Mouse (Mus musculus) CH12.LX (cell line): ENCODE results near the gene Acsl6. TPM values are rescaled to one million over a fixed set of nuclear protein-coding genes. Genes with fewer than 3 reads are reported as not detected.

ENCODE experiments used
- DNase-seq: peaks from one replicate; pipeline ENCODE4 v3.0.0-alpha.2; 2013; ENCODE audit errors: extremely low read depth
- H3K27ac ChIP-seq: 2 replicates; pipeline ENCODE4 v1.5.1; 2012; ENCODE audit warnings: low read depth, mild to moderate bottlenecking, control low read depth, moderate library complexity; ENCODE audit not compliant: insufficient read depth
- H3K27me3 ChIP-seq: replicated peaks from 2 replicates; pipeline ENCODE3; 2012; ENCODE audit warnings: inconsistent platforms
- H3K36me3 ChIP-seq, 2 experiments: replicated peaks in 1 of 2; 2 replicates each; pipeline versions ENCODE3 to v1.6.1; 2012; ENCODE audit warnings: inconsistent platforms in 1 of 2, low read length in 1 of 2, mild to moderate bottlenecking in 1 of 2, mixed read lengths in 1 of 2, moderate library complexity in 1 of 2; ENCODE audit not compliant: control insufficient read depth in 1 of 2, insufficient read depth in 1 of 2
- H3K4me1 ChIP-seq, 2 experiments: 2 replicates each; pipeline ENCODE4 v1.6.1; 2012; ENCODE audit warnings: inconsistent platforms in 1 of 2, moderate library complexity in 1 of 2; ENCODE audit not compliant: insufficient read depth in 2 of 2, control insufficient read depth in 1 of 2
- H3K4me2 ChIP-seq: 2 replicates; pipeline ENCODE4 v1.6.1; 2012; ENCODE audit warnings: low read depth, mild to moderate bottlenecking, control low read depth; ENCODE audit not compliant: poor library complexity, insufficient read depth, severe bottlenecking
- H3K4me3 ChIP-seq, 3 experiments: fragments of 150-350 bp in 1 of 3; sonication (generic) in 1 of 3; replicated peaks in 1 of 3; 2 replicates each; pipeline versions ENCODE3 to v1.5.1; 2011 to 2012; ENCODE audit warnings: low read depth in 2 of 3, low read length in 2 of 3, mild to moderate bottlenecking in 2 of 3, moderate library complexity in 2 of 3, control low read depth in 1 of 3, improper control_type of control experiment in 1 of 3, inconsistent platforms in 1 of 3, mixed read lengths in 1 of 3; ENCODE audit not compliant: poor library complexity in 1 of 3
- H3K79me2 ChIP-seq: replicated peaks from 2 replicates; pipeline ENCODE4 v1.6.1; 2012; ENCODE audit warnings: mild to moderate bottlenecking, moderate library complexity; ENCODE audit not compliant: control insufficient read depth, poor library complexity, insufficient read depth, severe bottlenecking; ENCODE audit errors: extremely low read depth
- H3K9ac ChIP-seq: 2 replicates; pipeline ENCODE4 v1.6.1; 2012; ENCODE audit warnings: low read depth, mild to moderate bottlenecking, control low read depth, moderate library complexity; ENCODE audit not compliant: insufficient read depth
- H3K9me3 ChIP-seq: replicated peaks from 2 replicates; pipeline ENCODE3; 2012; ENCODE audit warnings: low read length, inconsistent platforms, mixed read lengths
- BHLHE40 ChIP-seq: IDR thresholded peaks from 2 replicates; pipeline ENCODE4 v1.6.1; 2011; ENCODE audit warnings: mild to moderate bottlenecking, low read depth, low read length, improper control_type of control experiment
- CHD1 ChIP-seq: IDR thresholded peaks from 2 replicates; pipeline ENCODE4 v1.6.1; 2012; ENCODE audit warnings: low read depth, low read length, improper control_type of control experiment, inconsistent platforms
- CHD2 ChIP-seq: IDR thresholded peaks from 2 replicates; pipeline ENCODE4 v1.6.1; 2011; ENCODE audit warnings: low read length, improper control_type of control experiment
- CTCF ChIP-seq, 2 experiments: IDR thresholded peaks in 1 of 2; conservative IDR thresholded peaks in 1 of 2; 2 replicates each; pipeline ENCODE4 v1.5.1; 2011 to 2012; ENCODE audit warnings: low read depth in 2 of 2, low read length in 2 of 2, improper control_type of control experiment in 1 of 2, inconsistent platforms in 1 of 2, mild to moderate bottlenecking in 1 of 2, moderate library complexity in 1 of 2
- ELF1 ChIP-seq: IDR thresholded peaks from 2 replicates; pipeline ENCODE4 v1.6.1; 2014; ENCODE audit warnings: low read depth, mild to moderate bottlenecking, inconsistent platforms, low read length, improper control_type of control experiment
- EP300 ChIP-seq: IDR thresholded peaks from 2 replicates; pipeline ENCODE4 v1.6.1; 2011; ENCODE audit warnings: low read length, improper control_type of control experiment
- ETS1 ChIP-seq: conservative IDR thresholded peaks from 2 replicates; pipeline ENCODE4 v1.6.1; 2012; ENCODE audit warnings: low read depth, mild to moderate bottlenecking, inconsistent platforms, low read length, improper control_type of control experiment, moderate library complexity
- GABPA ChIP-seq: IDR thresholded peaks from 2 replicates; pipeline ENCODE4 v1.6.1; 2012; ENCODE audit warnings: low read depth, low read length, improper control_type of control experiment, inconsistent platforms; ENCODE audit not compliant: insufficient replicate concordance
- HCFC1 ChIP-seq: IDR thresholded peaks from 2 replicates; pipeline ENCODE4 v1.6.1; 2012; ENCODE audit warnings: low read depth, mild to moderate bottlenecking, inconsistent platforms, low read length, improper control_type of control experiment
- JUND ChIP-seq: conservative IDR thresholded peaks from 2 replicates; pipeline ENCODE4 v1.6.1; 2011; ENCODE audit warnings: low read depth, low read length, improper control_type of control experiment
- KAT2A ChIP-seq: IDR thresholded peaks from 2 replicates; pipeline ENCODE4 v1.6.1; 2012; ENCODE audit warnings: low read length, improper control_type of control experiment, inconsistent platforms; ENCODE audit not compliant: insufficient replicate concordance
- MEF2A ChIP-seq: IDR thresholded peaks from 2 replicates; pipeline ENCODE4 v1.6.1; 2014; ENCODE audit warnings: low read depth, mild to moderate bottlenecking, inconsistent platforms, low read length, improper control_type of control experiment, borderline replicate concordance
- MXI1 ChIP-seq: IDR thresholded peaks from 2 replicates; pipeline ENCODE4 v1.6.1; 2011; ENCODE audit warnings: mild to moderate bottlenecking, low read depth, low read length, improper control_type of control experiment
- MYC ChIP-seq: IDR thresholded peaks from 2 replicates; pipeline ENCODE4 v1.6.1; 2011; ENCODE audit warnings: low read depth, mild to moderate bottlenecking, improper control_type of control experiment, low read length
- NRF1 ChIP-seq: IDR thresholded peaks from 2 replicates; pipeline ENCODE4 v1.6.1; 2014; ENCODE audit warnings: low read depth, mild to moderate bottlenecking, inconsistent platforms, low read length, improper control_type of control experiment, moderate library complexity
- PAX5 ChIP-seq: IDR thresholded peaks from 2 replicates; pipeline ENCODE4 v1.6.1; 2012; ENCODE audit warnings: low read length, inconsistent platforms, mixed read lengths
- POLR2A ChIP-seq: IDR thresholded peaks from 2 replicates; pipeline ENCODE4 v1.6.1; 2011; ENCODE audit warnings: low read depth, mild to moderate bottlenecking, improper control_type of control experiment, low read length
- POLR2AphosphoS2 ChIP-seq: IDR thresholded peaks from 2 replicates; pipeline ENCODE4 v1.6.1; 2011; ENCODE audit warnings: low read depth, low read length, improper control_type of control experiment
- RAD21 ChIP-seq: IDR thresholded peaks from 2 replicates; pipeline ENCODE4 v1.6.1; 2011; ENCODE audit warnings: low read depth, mild to moderate bottlenecking, low read length, improper control_type of control experiment, moderate library complexity
- SIN3A ChIP-seq: IDR thresholded peaks from 2 replicates; pipeline ENCODE4 v1.6.1; 2012; ENCODE audit warnings: low read length, improper control_type of control experiment, inconsistent platforms
- SMC3 ChIP-seq: IDR thresholded peaks from 2 replicates; pipeline ENCODE4 v1.6.1; 2011; ENCODE audit warnings: low read depth, low read length, improper control_type of control experiment
- TCF12 ChIP-seq: IDR thresholded peaks from 2 replicates; pipeline ENCODE4 v1.6.1; 2014; ENCODE audit warnings: low read depth, mild to moderate bottlenecking, inconsistent platforms, low read length, improper control_type of control experiment
- ZMIZ1 ChIP-seq: IDR thresholded peaks from 2 replicates; pipeline ENCODE4 v1.6.1; 2012; ENCODE audit warnings: low read depth, mild to moderate bottlenecking, inconsistent platforms, low read length, improper control_type of control experiment
- ZNF384 ChIP-seq: IDR thresholded peaks from 2 replicates; pipeline ENCODE4 v1.6.1; 2012; ENCODE audit warnings: low read depth, low read length, improper control_type of control experiment, inconsistent platforms
- dilution Hi-C: fragments of 300-500 bp; cut with MboI; formaldehyde crosslinking; loops from 2 replicates; pipeline ENCODE4 v1.14.3; 2020; ENCODE audit warnings: low sequenced_read_pairs; ENCODE audit not compliant: extremely low pct_unique_long_range_greater_than_20kb, extremely low pct_ligation_motif_present
- in situ Hi-C: fragments of 300-500 bp; cut with MboI; formaldehyde crosslinking; loops from 3 replicates; pipeline ENCODE4 v1.14.3; 2019; ENCODE audit warnings: low sequenced_read_pairs, low pct_ligation_motif_present, low pct_unique_long_range_greater_than_20kb, mixed read lengths
- polyA plus RNA-seq: library from polyadenylated mRNA; unstranded; fragments of >175 nt; gene quantifications from 2 replicates; pipeline ENCODE4 v1.2.1, GENCODE M21; 2012; ENCODE audit warnings: low read depth; ENCODE audit not compliant: insufficient read length
- total RNA-seq, 2 experiments: library from RNA; depleted of rRNA; stranded (reverse); fragments of 300-350 nt in 1 of 2; fragments of >200 nt in 1 of 2; gene quantifications; 2 replicates each; pipeline ENCODE4 v1.2.3; 2012 to 2014

Gene Acsl6
- total and polyA plus RNA-seq, 3 experiments = 74.1 to 222 (median 96.9) TPM

DNA sequence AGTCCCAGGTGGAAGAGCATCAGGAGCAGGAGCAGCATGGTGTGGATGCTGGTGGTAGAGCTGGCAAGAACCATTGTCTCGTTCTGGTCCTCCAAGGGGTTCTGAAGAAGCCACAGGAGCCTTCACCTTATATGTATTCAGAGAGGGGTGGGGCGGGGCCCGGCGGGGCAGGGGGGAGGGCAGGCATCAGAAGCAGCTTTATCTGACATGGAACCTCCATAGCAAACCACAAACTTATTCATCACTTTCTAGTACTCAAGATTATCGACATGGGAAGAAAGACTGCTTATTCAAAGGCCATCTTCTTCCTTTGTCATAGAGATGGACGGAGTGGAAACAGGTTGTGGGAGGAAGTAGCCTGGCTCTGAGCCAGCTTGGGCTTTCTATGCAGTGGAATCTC is 36.4 kb upstream of the Acsl6 start, which contains the start of gene Il3:
TSS of gene Il3 (minus strand) at position 101 of the 400 bp plus-strand sequence.
- H3K79me2 ChIP-seq = no peaks in the 10 kb centered on the region
- H3K9me3 ChIP-seq = no peaks in the 10 kb centered on the region
- dilution Hi-C loops (no loop called here), in situ Hi-C loops (loop anchor here (5.0 kb wide), 1 partner anchor 35 kb away; the partner anchor contains the start of gene Acsl6)
- H3K27ac ChIP-seq = no peak within 1 kb of the TSS
- peaks cover 13 to 53% of the 10 kb centered on the region in 2 experiments for H3K4me1 ChIP-seq
- no peak within 1 kb of the TSS for H3K4me2 ChIP-seq
- TF ChIP-seq PAX5 = no peak
- TF ChIP-seq KAT2A = no peak
- TF ChIP-seq JUND = no peak
- TF ChIP-seq, all 38 proteins: peak for 0
- DNase-seq = no peak
- no peaks in the 10 kb centered on the region for H3K27me3 ChIP-seq
- H3K36me3 ChIP-seq = no peaks in the 10 kb centered on the region
- H3K9ac ChIP-seq = no peak within 1 kb of the TSS
- no peak within 1 kb of the TSS for H3K4me3 ChIP-seq

DNA sequence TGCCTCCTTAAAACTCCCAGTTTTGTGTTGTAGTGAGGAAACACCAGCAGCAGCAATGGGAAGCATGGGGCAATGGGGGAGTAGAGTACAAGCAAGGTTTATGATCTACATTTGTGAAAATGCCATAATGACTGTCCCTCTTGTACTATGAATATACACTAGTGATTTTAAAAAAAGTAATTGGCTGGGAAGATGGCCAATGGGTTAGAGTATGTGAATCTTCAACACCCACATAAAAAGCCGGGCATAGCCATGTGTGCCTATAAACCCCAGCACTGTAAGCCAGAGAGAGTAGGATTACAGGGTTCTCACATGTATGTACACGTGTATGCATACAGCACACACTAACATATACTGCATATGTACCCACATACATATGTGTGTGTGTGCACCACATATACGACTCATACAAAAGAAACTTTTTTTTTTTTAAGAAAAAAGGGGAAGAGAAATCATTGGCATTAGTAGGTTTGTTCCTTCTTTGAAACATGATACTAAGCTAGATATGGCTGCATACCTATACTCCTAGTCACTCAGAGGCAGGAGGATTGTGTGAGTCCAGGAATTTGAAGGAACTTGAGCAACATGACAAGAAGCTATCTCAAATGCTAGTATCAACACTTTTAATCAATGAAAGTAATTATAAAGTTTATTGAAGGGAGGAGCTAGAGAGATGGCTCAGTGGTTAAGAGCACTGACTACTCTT is 34.3 kb upstream of the Acsl6 start:
- dilution Hi-C loops (no loop called here), in situ Hi-C loops (loop anchor here (5.0 kb wide), 1 partner anchor 33 kb away; the partner anchor contains the start of gene Acsl6)
- Histone ChIP-seq H3K9me3 (no peaks in the 10 kb centered on the region), H3K4me1 (peaks cover 13 to 57% of the 10 kb centered on the region in 2 experiments), H3K4me2 (no peak overlapping the region), H3K4me3 (no peak overlapping the region), H3K36me3 (no peaks in the 10 kb centered on the region), H3K79me2 (no peaks in the 10 kb centered on the region), H3K27me3 (no peaks in the 10 kb centered on the region), H3K9ac (no peak overlapping the region), H3K27ac (no peak overlapping the region)
- TF ChIP-seq ZNF384 (peak; percentile 73), EP300 (peak; percentile 38; the same call in 1 of the 2 replicates), ELF1 (no peak), MYC (0 out of 2 replicates have a peak, but pooled peaks have one; percentile 39)
- no peak for DNase-seq

DNA sequence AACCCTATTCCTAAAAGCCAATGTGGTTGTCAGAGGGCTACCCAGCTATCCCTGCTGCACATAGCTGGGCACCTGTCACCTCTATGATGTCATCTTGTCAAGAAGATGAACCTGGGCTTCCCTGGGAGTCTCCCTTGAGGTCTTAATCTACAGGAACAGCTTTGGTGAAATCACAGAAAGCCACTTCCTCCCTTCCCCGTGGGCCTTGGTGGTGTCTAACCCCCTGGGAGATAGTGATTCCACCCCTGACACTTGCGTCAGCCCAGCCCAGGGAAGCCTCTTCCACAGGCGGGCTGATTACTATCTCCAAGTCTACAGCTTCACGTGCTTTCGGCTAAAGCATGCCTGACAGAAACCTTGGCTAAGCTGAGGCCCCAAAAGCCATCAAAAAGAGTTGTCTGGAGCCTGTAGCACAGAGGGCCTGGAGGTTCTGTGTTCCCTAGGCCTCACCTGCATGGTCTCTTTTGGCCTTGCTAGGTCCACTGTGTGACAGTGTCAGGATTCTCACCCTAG is 32.1 kb upstream of the Acsl6 start:
- no peak overlapping the region for H3K4me2 ChIP-seq
- no peak for DNase-seq
- in situ Hi-C loops (no loop called here), dilution Hi-C loops (no loop called here)
- no peak overlapping the region for H3K4me3 ChIP-seq
- no peak overlapping the region for H3K27ac ChIP-seq
- H3K9ac ChIP-seq = no peak overlapping the region
- H3K9me3 ChIP-seq = no peaks in the 10 kb centered on the region
- H3K27me3 ChIP-seq = no peaks in the 10 kb centered on the region
- no peaks in the 10 kb centered on the region for H3K79me2 ChIP-seq
- H3K4me1 ChIP-seq = peaks cover 13 to 51% of the 10 kb centered on the region in 2 experiments
- H3K36me3 ChIP-seq = no peaks in the 10 kb centered on the region
- TF ChIP-seq CTCF (conservative IDR thresholded peaks at IDR 0.05 in 1 of 2, IDR thresholded peaks at IDR 0.05 in 1 of 2; ENCODE audit: low read depth in 2 of 2, low read length in 2 of 2) (no peak), HCFC1 (no peak), RAD21 (no peak), EP300 (no peak), GABPA (no peak), CHD1 (no peak), ZMIZ1 (no peak), KAT2A (no peak), MEF2A (0 out of 2 replicates have a peak, but pooled peaks have one; percentile 21), SIN3A (no peak), POLR2A (no peak), MYC (no peak), BHLHE40 (peak; percentile 41), TCF12 (no peak), CHD2 (0 out of 2 replicates have a peak, but pooled peaks have one; percentile 19), SMC3 (no peak), ETS1 (peak; percentile 70), ZNF384 (no peak), MXI1 (0 out of 2 replicates have a peak, but pooled peaks have one; percentile 37), PAX5 (no peak), NRF1 (no peak), POLR2AphosphoS2 (no peak)
